Comparison of ENCODE assay signal across 14 mouse cellular contexts in the genomic region with DNA sequence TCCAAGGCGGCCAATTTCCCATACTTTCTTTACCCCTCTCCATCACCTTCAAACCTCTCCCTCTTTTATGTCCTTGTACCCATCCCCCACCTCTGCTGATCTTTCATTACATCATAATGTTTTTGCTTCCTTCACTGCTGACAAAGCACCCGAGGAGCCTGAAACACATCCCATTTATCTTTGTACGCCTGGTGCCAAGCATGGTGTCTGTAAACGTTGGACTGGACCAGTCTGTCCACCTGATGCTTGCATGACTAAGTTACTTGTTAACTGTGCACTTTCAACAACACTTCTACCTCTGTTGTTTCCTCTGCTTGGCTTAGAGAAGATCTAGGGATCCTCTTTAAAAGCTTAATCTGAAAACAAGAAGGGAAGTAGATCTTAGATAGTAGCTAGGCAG.
"Had no signal": no experiment of that assay in that cellular context is flagged by ENCODE, and none has a peak within 500 bp of the region (broad histone marks: within the 10 kb centered on the region; RNA-seq: fewer than 3 reads in every experiment).

No protein-coding gene starts in this region.

- H3K9me3 ChIP-seq: intestine, embryonic 15.5 days; limb, embryonic 12.5 days; limb, embryonic 15.5 days; liver, embryonic 12.5 days; liver, embryonic 15.5 days had no signal

- DNase-seq: left cerebral cortex, postnatal 4 days; lung, adult 2 months; lung, postnatal 14 days; lung, postnatal 4 days; midbrain, embryonic 14.5 days; thymus, adult 18-20 months; thymus, postnatal 36 days had no signal

- H3K27ac ChIP-seq: intestine, embryonic 15.5 days; kidney, postnatal 0 days; limb, embryonic 12.5 days; limb, embryonic 15.5 days; liver, embryonic 12.5 days; liver, embryonic 15.5 days had no signal

- H3K4me2 ChIP-seq: intestine, embryonic 15.5 days; limb, embryonic 12.5 days; limb, embryonic 15.5 days; liver, embryonic 12.5 days; liver, embryonic 15.5 days; midbrain, embryonic 11.5 days had no signal

- H3K27me3 ChIP-seq: intestine, embryonic 15.5 days; limb, embryonic 12.5 days; limb, embryonic 15.5 days; liver, embryonic 12.5 days; liver, embryonic 15.5 days had no signal

- H3K36me3 ChIP-seq: intestine, embryonic 15.5 days; limb, embryonic 12.5 days; limb, embryonic 15.5 days; liver, embryonic 12.5 days; liver, embryonic 15.5 days had no signal

- H3K9ac ChIP-seq: intestine, embryonic 15.5 days; limb, embryonic 12.5 days; limb, embryonic 15.5 days; liver, embryonic 12.5 days; liver, embryonic 15.5 days had no signal

- H3K4me1 ChIP-seq: intestine, embryonic 15.5 days; limb, embryonic 12.5 days; limb, embryonic 15.5 days; liver, embryonic 12.5 days; liver, embryonic 15.5 days had no signal

- H3K4me3 ChIP-seq: intestine, embryonic 15.5 days; limb, embryonic 12.5 days; limb, embryonic 15.5 days; liver, embryonic 12.5 days; liver, embryonic 15.5 days had no signal

- ATAC-seq: intestine, embryonic 15.5 days; liver, embryonic 12.5 days had no signal
